Mouse (Mus musculus) liver, embryonic 14.5 days (tissue): ENCODE measurements around the gene Gm44579.

Experiments used
- CTCF ChIP-seq: IDR thresholded peaks from 2 replicates; pipeline ENCODE4 v1.5.1; 2016; ENCODE audit warnings: antibody characterized with exemption, low read depth, control low read depth
- EP300 ChIP-seq: IDR thresholded peaks from 2 replicates; pipeline ENCODE4 v1.6.1; 2016; ENCODE audit warnings: antibody characterized with exemption, low read depth

DNA sequence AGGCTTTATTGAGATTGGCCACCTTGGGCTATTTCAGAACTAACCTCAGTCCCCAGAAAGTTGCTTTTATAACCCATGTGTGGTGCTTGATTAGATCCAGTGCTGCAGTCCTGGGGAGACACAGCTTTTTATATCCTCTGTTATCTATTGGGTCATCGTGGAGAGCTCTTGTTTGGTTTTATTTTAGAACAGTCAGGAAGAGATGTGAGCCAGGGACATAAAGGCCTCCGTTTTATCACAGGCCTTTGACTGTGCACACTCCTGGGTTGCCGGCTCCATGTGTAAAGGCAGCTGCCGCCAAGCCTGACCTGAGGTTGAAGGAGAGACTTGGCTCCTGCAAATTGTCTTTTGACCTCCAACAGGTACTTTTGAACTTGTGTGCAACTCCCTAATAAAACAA, 58.2 kb downstream of the Gm44579 start:
- no peak for TF ChIP-seq EP300
- no peak for TF ChIP-seq CTCF
